ENCODE assay signal across 8 mouse cellular contexts in the genomic region with DNA sequence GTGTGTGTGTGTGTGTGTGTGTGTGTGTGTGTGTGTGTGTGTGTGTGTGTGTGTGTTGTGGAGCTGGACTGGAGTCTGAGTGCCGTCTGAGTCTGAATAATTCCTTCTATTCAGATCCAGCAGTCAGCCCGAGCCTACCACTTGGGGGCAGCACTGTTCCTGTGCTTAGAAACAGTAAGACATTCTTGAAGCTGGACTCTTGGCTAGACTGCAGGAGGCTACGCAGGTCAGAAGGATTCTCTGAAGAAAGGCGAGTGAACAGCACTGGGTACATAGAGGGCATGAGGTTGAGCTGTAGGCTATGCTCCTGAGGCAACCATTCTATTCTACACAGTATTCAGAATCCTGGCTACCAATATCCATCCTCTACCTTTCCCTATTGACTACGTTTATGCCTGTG.
DNase-seq lines count a peak whose midpoint lies in the region; ATAC-seq and TF ChIP-seq lines count a peak whose summit lies in the region.

No protein-coding gene starts in this region.

- 30% methylated on average over 5 of the region's 5 CpGs for WGBS in liver, adult 2 months
- 25% methylated on average over 5 of the region's 5 CpGs for WGBS in liver, embryonic 12.5 days (ENCODE audit: insufficient replicate concordance)
- WGBS in kidney, embryonic 14.5 days: 36% methylated on average over 5 of the region's 5 CpGs
- 32% methylated on average over 5 of the region's 5 CpGs for WGBS in limb, embryonic 13.5 days
- WGBS in neural tube, embryonic 12.5 days: 34% methylated on average over 5 of the region's 5 CpGs

- H3K4me2 ChIP-seq in liver, embryonic 12.5 days: no peak overlapping the region
- H3K4me2 ChIP-seq in kidney, embryonic 14.5 days (replicated peaks; ENCODE audit: low read depth, low read length): no peak overlapping the region
- no peak overlapping the region for H3K4me2 ChIP-seq in limb, embryonic 13.5 days (replicated peaks)
- no peak overlapping the region for H3K4me2 ChIP-seq in neural tube, embryonic 12.5 days (replicated peaks)

- no peak for TF ChIP-seq POLR2A in liver, adult 2 months (IDR thresholded peaks at IDR 0.05; ENCODE audit: extremely low read depth, insufficient read depth, low read length)

- TF ChIP-seq CTCF in liver, adult 2 months (IDR thresholded peaks at IDR 0.05; ENCODE audit: low read depth, low read length): peak; percentile 72

- H3K79me2 ChIP-seq in liver, adult 2 months (ENCODE audit: control insufficient read depth, insufficient read depth, low read length): no peaks in the 10 kb centered on the region

- no peak overlapping the region for H3K4me3 ChIP-seq in liver, adult 2 months (ENCODE audit: insufficient read depth, low read depth, low read length)
- no peak overlapping the region for H3K4me3 ChIP-seq in liver, embryonic 12.5 days
- H3K4me3 ChIP-seq in kidney, embryonic 14.5 days (ENCODE audit: low read length): no peak overlapping the region
- H3K4me3 ChIP-seq in limb, embryonic 13.5 days: no peak overlapping the region
- H3K4me3 ChIP-seq in neural tube, embryonic 12.5 days: no peak overlapping the region

- H3K27ac ChIP-seq in liver, adult 2 months (replicated peaks; ENCODE audit: insufficient read depth, low read depth, low read length): no peak overlapping the region
- no peak overlapping the region for H3K27ac ChIP-seq in liver, embryonic 12.5 days
- no peak overlapping the region for H3K27ac ChIP-seq in kidney, embryonic 14.5 days (ENCODE audit: low read depth, low read length)
- H3K27ac ChIP-seq in limb, embryonic 13.5 days: no peak overlapping the region
- no peak overlapping the region for H3K27ac ChIP-seq in neural tube, embryonic 12.5 days

- H3K9me3 ChIP-seq in liver, embryonic 12.5 days (replicated peaks): no peaks in the 10 kb centered on the region
- H3K9me3 ChIP-seq in kidney, embryonic 14.5 days (ENCODE audit: control insufficient read depth, low read length): no peaks in the 10 kb centered on the region
- no peaks in the 10 kb centered on the region for H3K9me3 ChIP-seq in limb, embryonic 13.5 days
- H3K9me3 ChIP-seq in neural tube, embryonic 12.5 days: no peaks in the 10 kb centered on the region

- no peaks in the 10 kb centered on the region for H3K4me1 ChIP-seq in liver, adult 2 months (ENCODE audit: control insufficient read depth, insufficient read depth, low read length)
- no peaks in the 10 kb centered on the region for H3K4me1 ChIP-seq in liver, embryonic 12.5 days
- H3K4me1 ChIP-seq in kidney, embryonic 14.5 days (ENCODE audit: control insufficient read depth, insufficient read depth, low read length): no peaks in the 10 kb centered on the region
- H3K4me1 ChIP-seq in limb, embryonic 13.5 days: no peaks in the 10 kb centered on the region; the same call in 1 of the 2 replicates
- H3K4me1 ChIP-seq in neural tube, embryonic 12.5 days: no peaks in the 10 kb centered on the region

- H3K9ac ChIP-seq in liver, adult 2 months (ENCODE audit: low read depth, low read length): no peak overlapping the region
- no peak overlapping the region for H3K9ac ChIP-seq in liver, embryonic 12.5 days
- H3K9ac ChIP-seq in kidney, embryonic 14.5 days (ENCODE audit: low read depth, low read length): no peak overlapping the region
- H3K9ac ChIP-seq in limb, embryonic 13.5 days: no peak overlapping the region
- H3K9ac ChIP-seq in neural tube, embryonic 12.5 days: no peak overlapping the region

- no peaks in the 10 kb centered on the region for H3K36me3 ChIP-seq in liver, adult 2 months (ENCODE audit: control insufficient read depth, insufficient read depth, low read length)
- no peaks in the 10 kb centered on the region for H3K36me3 ChIP-seq in liver, embryonic 12.5 days
- no peaks in the 10 kb centered on the region for H3K36me3 ChIP-seq in kidney, embryonic 14.5 days (ENCODE audit: control insufficient read depth, insufficient read depth, low read length)
- no peaks in the 10 kb centered on the region for H3K36me3 ChIP-seq in limb, embryonic 13.5 days
- H3K36me3 ChIP-seq in neural tube, embryonic 12.5 days: no peaks in the 10 kb centered on the region

- DNase-seq in liver, adult 2 months (ENCODE audit: extremely low read depth, low read depth, low spot score): peak; percentile 44
- peak; percentile 88 to 93 for DNase-seq in cerebellum, postnatal 36 days
- peak; percentile 37 to 51 for DNase-seq in gastrocnemius, adult 8-10 months (ENCODE audit: low spot score in 2 of 2)
- DNase-seq in thymus, postnatal 0 days (ENCODE audit: low spot score): peak; percentile 43

- ATAC-seq in liver, embryonic 12.5 days: no peak
- peak; percentile 55; the same call in 1 of the 2 replicates for ATAC-seq in kidney, embryonic 14.5 days (ENCODE audit: low FRiP score, low TSS enrichment)
- ATAC-seq in limb, embryonic 13.5 days (ENCODE audit: low FRiP score, low read depth): peak; percentile 54; the same call in 1 of the 2 replicates
- 0 out of 2 replicates have a peak, but pooled peaks have one; percentile 28 for ATAC-seq in neural tube, embryonic 12.5 days (ENCODE audit: low FRiP score, low read depth)

- no peaks in the 10 kb centered on the region for H3K27me3 ChIP-seq in liver, adult 2 months (ENCODE audit: control insufficient read depth, insufficient read depth, low read length)
- no peaks in the 10 kb centered on the region for H3K27me3 ChIP-seq in liver, embryonic 12.5 days (replicated peaks)
- H3K27me3 ChIP-seq in kidney, embryonic 14.5 days (ENCODE audit: control insufficient read depth, insufficient read depth, low read length): no peaks in the 10 kb centered on the region
- no peaks in the 10 kb centered on the region for H3K27me3 ChIP-seq in limb, embryonic 13.5 days
- H3K27me3 ChIP-seq in neural tube, embryonic 12.5 days (replicated peaks): no peaks in the 10 kb centered on the region
